Mouse (Mus musculus) fibroblast of lung, adult 2 months (primary cell): ENCODE measurements around the gene Mrpl47.
"Not testable (repeated sequence)": the region's sequence is repeated elsewhere in the genome, so short reads cannot be mapped to it uniquely, and the experiment has no call there.

Experiments used
- DNase-seq: peaks from one replicate; pipeline ENCODE4 v3.0.0-alpha.2; 2011; ENCODE audit warnings: low read depth

Gene Mrpl47

GRCm38 (mm10) chr3:32708052-32708367 is 29.4 kb downstream of the Mrpl47 start:
- no peak for DNase-seq

- DNase-seq: not testable (repeated sequence)
Observed at GRCm38 (mm10) chr3:32705647-32706348, 31.6 kb downstream of the Mrpl47 start, which contains the start of gene Actl6a. Gene Actl6a, plus strand, starts transcription at chr3:32706298.

- not testable (repeated sequence) for DNase-seq
Observed at GRCm38 (mm10) chr3:32704632-32705031, 32.8 kb downstream of the Mrpl47 start.

- not testable (repeated sequence) for DNase-seq
Observed at GRCm38 (mm10) chr3:32704021-32704420, 33.4 kb downstream of the Mrpl47 start.

- peak; percentile 62 for DNase-seq
Observed at GRCm38 (mm10) chr3:32698228-32698863, 39.1 kb downstream of the Mrpl47 start.

GRCm38 (mm10) chr3:32695583-32695980 is 41.8 kb downstream of the Mrpl47 start:
- no peak for DNase-seq

- no peak for DNase-seq
Observed at GRCm38 (mm10) chr3:32694737-32695582, 42.4 kb downstream of the Mrpl47 start.

GRCm38 (mm10) chr3:32694211-32694610 is 43.2 kb downstream of the Mrpl47 start:
- no peak for DNase-seq

GRCm38 (mm10) chr3:32691841-32692240 is 45.6 kb downstream of the Mrpl47 start:
- no peak for DNase-seq

- DNase-seq: no peak
Observed at GRCm38 (mm10) chr3:32690901-32691300, 46.5 kb downstream of the Mrpl47 start.

GRCm38 (mm10) chr3:32690008-32690407 is 47.4 kb downstream of the Mrpl47 start:
- no peak for DNase-seq

GRCm38 (mm10) chr3:32689567-32689999 is 47.8 kb downstream of the Mrpl47 start:
- no peak for DNase-seq

GRCm38 (mm10) chr3:32687156-32687555 is 50.2 kb downstream of the Mrpl47 start:
- DNase-seq: no peak

GRCm38 (mm10) chr3:32686537-32686936 is 50.9 kb downstream of the Mrpl47 start:
- no peak for DNase-seq

GRCm38 (mm10) chr3:32684631-32685030 is 52.8 kb downstream of the Mrpl47 start:
- DNase-seq: no peak

- no peak for DNase-seq
Observed at GRCm38 (mm10) chr3:32682910-32683531, 54.4 kb downstream of the Mrpl47 start.

- DNase-seq: no peak
Observed at GRCm38 (mm10) chr3:32676393-32676792, 61.0 kb downstream of the Mrpl47 start.
